Mouse (Mus musculus) kidney, postnatal 0 days (tissue): ENCODE data around the gene Gm10666. TPM values are rescaled to one million over a fixed set of nuclear protein-coding genes. Genes with fewer than 3 reads are reported as not detected.
"Not testable (repeated sequence)": the region's sequence is repeated elsewhere in the genome, so short reads cannot be mapped to it uniquely, and the experiment has no call there.

Source experiments
- ATAC-seq: fragments of 200-750 bp; cut with Nextera tagmentation; replicated peaks from 2 replicates; pipeline ENCODE4 v1.8.0; 2017; ENCODE audit warnings: low read depth, moderate number of reproducible peaks, moderate TSS enrichment, moderate library complexity; ENCODE audit not compliant: low FRiP score
- DNase-seq: peaks from one replicate; pipeline ENCODE4 v3.0.0-alpha.2; 2016; ENCODE audit warnings: low spot score
- H3K27ac ChIP-seq: fragments of 300-500 bp; sonication (generic); 2 replicates; pipeline ENCODE4 v1.5.1; 2014; ENCODE audit warnings: mild to moderate bottlenecking
- H3K27me3 ChIP-seq: fragments of 300-500 bp; sonication (generic); 2 replicates; pipeline ENCODE4 v1.6.1; 2014; ENCODE audit warnings: low read length, mixed read lengths; ENCODE audit not compliant: insufficient read depth
- H3K36me3 ChIP-seq: fragments of 300-500 bp; sonication (generic); 2 replicates; pipeline ENCODE4 v1.6.1; 2014; ENCODE audit warnings: low read length, mixed read lengths; ENCODE audit not compliant: insufficient read depth
- H3K4me1 ChIP-seq: fragments of 300-500 bp; sonication (generic); replicated peaks from 2 replicates; pipeline ENCODE4 v1.6.1; 2014; ENCODE audit warnings: antibody characterized with exemption, low read length, mixed read lengths; ENCODE audit not compliant: insufficient read depth
- H3K4me2 ChIP-seq: fragments of 300-500 bp; sonication (generic); 2 replicates; pipeline ENCODE4 v1.6.1; 2014; ENCODE audit warnings: mild to moderate bottlenecking, low read length, moderate library complexity, mixed read lengths
- H3K4me3 ChIP-seq: fragments of 300-500 bp; sonication (generic); replicated peaks from 2 replicates; pipeline ENCODE4 v1.5.1; 2014; ENCODE audit warnings: low read depth, low read length
- H3K9ac ChIP-seq: fragments of 300-500 bp; sonication (generic); 2 replicates; pipeline ENCODE4 v1.6.1; 2014; ENCODE audit warnings: low read depth, low read length
- H3K9me3 ChIP-seq: fragments of 300-500 bp; sonication (generic); replicated peaks from 2 replicates; pipeline ENCODE4 v1.6.1; 2016; ENCODE audit warnings: low read length, inconsistent platforms, mixed read lengths
- WGBS: fragments of 180-500 bp; shearing (Covaris S2); extraction: QIAGEN DNeasy Blood & Tissue Kit; methylation state at CpG from one replicate; pipeline ENCODE4 v1.1.7; 2014; 5-methylcytosine and 5-hydroxymethylcytosine counted together
- polyA plus RNA-seq: library from polyadenylated mRNA; unstranded; fragments of >200 nt; fragmentation: Nextera tagmentation; extraction: Ambion mirVana; gene quantifications from 2 replicates; pipeline ENCODE4 v1.2.1, GENCODE M21; 2015

Gene Gm10666
- polyA plus RNA-seq, result not detected in 2 replicates

DNA sequence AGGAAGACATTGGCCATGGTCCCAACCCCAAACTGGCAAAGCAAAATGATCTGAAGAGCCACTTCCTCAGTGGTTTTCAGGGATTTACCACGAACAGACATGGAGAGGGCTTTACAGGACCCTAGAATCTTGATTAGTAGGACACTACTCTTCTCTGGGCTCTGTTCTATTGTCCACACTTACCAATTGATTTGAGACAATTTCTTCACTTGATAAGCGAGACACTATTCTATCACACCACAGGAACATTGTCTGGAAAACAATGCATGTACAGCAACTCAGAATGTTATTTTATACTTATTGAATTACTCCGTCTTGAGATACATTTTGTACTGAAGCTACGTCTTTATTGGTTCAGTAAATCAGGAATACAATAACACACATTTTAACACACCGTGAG is at the start of gene Gm10666:
TSS of gene Gm10666 (minus strand) at position 101 of the 400 bp plus-strand sequence.
- not testable (repeated sequence) for H3K4me1 ChIP-seq, H3K27me3 ChIP-seq, H3K9ac ChIP-seq, H3K27ac ChIP-seq, DNase-seq, H3K36me3 ChIP-seq, H3K4me2 ChIP-seq, H3K9me3 ChIP-seq, H3K4me3 ChIP-seq, ATAC-seq
- no CpG with 5 or more reads among the region's 5 CpGs for WGBS

GRCm38 (mm10) chr7:22163935-22164334 is 29.4 kb upstream of the Gm10666 start, which contains the start of gene Vmn1r142:
Gene Vmn1r142 (minus strand): TSS chr7:22164035.
- H3K9ac ChIP-seq, ATAC-seq, H3K4me3 ChIP-seq, H3K27me3 ChIP-seq, H3K4me2 ChIP-seq, DNase-seq, H3K4me1 ChIP-seq, H3K9me3 ChIP-seq, H3K27ac ChIP-seq, H3K36me3 ChIP-seq: not testable (repeated sequence)
- no CpG with 5 or more reads among the region's 3 CpGs for WGBS

DNA sequence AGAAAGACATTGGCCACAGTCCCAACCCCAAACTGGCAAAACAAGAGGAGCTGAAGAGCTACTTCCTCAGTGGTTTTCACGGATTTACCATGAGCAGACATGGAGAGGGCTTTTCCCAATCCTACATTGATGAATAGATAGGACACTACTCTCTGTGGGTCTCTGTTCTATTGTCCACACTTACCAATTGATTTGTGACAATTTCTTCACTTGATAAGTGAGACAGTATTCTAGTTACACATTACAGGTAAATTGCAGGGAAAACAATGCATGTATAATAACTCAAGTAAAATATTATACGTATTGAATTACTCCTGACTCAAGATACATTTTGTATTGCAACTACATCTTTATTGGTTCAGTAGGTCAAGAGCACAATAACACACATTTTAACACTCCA is 16.4 kb downstream of the Gm10666 start, which contains the start of gene Gm16451:
TSS of gene Gm16451 (minus strand) at position 101 of the 400 bp plus-strand sequence.
- H3K27ac ChIP-seq, H3K4me2 ChIP-seq, H3K9ac ChIP-seq, ATAC-seq, H3K4me1 ChIP-seq, H3K36me3 ChIP-seq, H3K27me3 ChIP-seq, H3K9me3 ChIP-seq, DNase-seq, H3K4me3 ChIP-seq: not testable (repeated sequence)
- no CpG with 5 or more reads among the region's 2 CpGs for WGBS

Other genes with a start within 250 kb of the Gm10666 start
- gene Gm5891, start 213.4 kb downstream of the Gm10666 start, polyA plus RNA-seq, result not detected in 2 replicates
- gene Vmn1r137, start 140.2 kb downstream of the Gm10666 start, polyA plus RNA-seq, result not detected in 2 replicates
- not detected in 2 replicates for gene Vmn1r138, start 105.8 kb downstream of the Gm10666 start, polyA plus RNA-seq
- gene Gm6176, start 78.4 kb downstream of the Gm10666 start, polyA plus RNA-seq, result not detected in 2 replicates
- not detected in 2 replicates for gene Vmn1r139, start 65.7 kb downstream of the Gm10666 start, polyA plus RNA-seq
- gene Gm16451, start 16.5 kb downstream of the Gm10666 start, polyA plus RNA-seq, result not detected in 2 replicates
- not detected in 2 replicates for gene Vmn1r142, start 29.3 kb upstream of the Gm10666 start, polyA plus RNA-seq
- gene Vmn1r143, start 54.6 kb upstream of the Gm10666 start, polyA plus RNA-seq, result not detected in 2 replicates
- gene Gm8653, start 66.5 kb upstream of the Gm10666 start, polyA plus RNA-seq, result not detected in 2 replicates
- not detected in 2 replicates for gene Gm8453, start 94.7 kb upstream of the Gm10666 start, polyA plus RNA-seq
- not detected in 2 replicates for gene Gm4187, start 195.0 kb upstream of the Gm10666 start, polyA plus RNA-seq
- not detected in 2 replicates for gene Gm8660, start 236.3 kb upstream of the Gm10666 start, polyA plus RNA-seq